Mouse (Mus musculus) megakaryocyte, embryonic 14.5 days (primary cell): ENCODE data around the gene Wdr20rt.

Experiments used
- FLI1 ChIP-seq: IDR thresholded peaks from 2 replicates; pipeline ENCODE4 v1.6.1; 2012; ENCODE audit warnings: low read length, inconsistent platforms, mixed read lengths
- GATA1 ChIP-seq: IDR thresholded peaks from 3 replicates; pipeline ENCODE4 v1.6.1; 2012; ENCODE audit warnings: mixed read lengths, low read length, inconsistent platforms, borderline replicate concordance

GRCm38 (mm10) chr12:65256887-65257286 lies 31.6 kb downstream of the Wdr20rt start:
- TF ChIP-seq FLI1, result no peak
- no peak for TF ChIP-seq GATA1
